Mouse (Mus musculus) megakaryocyte, embryonic 14.5 days (primary cell): ENCODE results near the gene Gif. TPM values are rescaled to one million over a fixed set of nuclear protein-coding genes. Genes with fewer than 3 reads are reported as not detected.

Experiments
- H3K27me3 ChIP-seq: replicated peaks from 2 replicates; pipeline ENCODE3; 2012; ENCODE audit warnings: inconsistent platforms
- H3K36me3 ChIP-seq: replicated peaks from 2 replicates; pipeline ENCODE3; 2012; ENCODE audit warnings: low read length, inconsistent platforms, mixed read lengths
- H3K4me1 ChIP-seq: 2 replicates; pipeline ENCODE4 v1.6.1; 2012; ENCODE audit warnings: inconsistent platforms
- H3K4me3 ChIP-seq: replicated peaks from 2 replicates; pipeline ENCODE3; 2012; ENCODE audit warnings: moderate library complexity, mild to moderate bottlenecking, inconsistent platforms
- H3K9me3 ChIP-seq: 2 replicates; pipeline ENCODE4 v1.6.1; 2012; ENCODE audit warnings: inconsistent platforms
- FLI1 ChIP-seq: IDR thresholded peaks from 2 replicates; pipeline ENCODE4 v1.6.1; 2012; ENCODE audit warnings: low read length, inconsistent platforms, mixed read lengths
- GATA1 ChIP-seq: IDR thresholded peaks from 3 replicates; pipeline ENCODE4 v1.6.1; 2012; ENCODE audit warnings: mixed read lengths, low read length, inconsistent platforms, borderline replicate concordance
- polyA plus RNA-seq: library from polyadenylated mRNA; stranded (reverse); fragments of >175 nt; gene quantifications from 2 replicates; pipeline ENCODE4 v1.2.3, GENCODE M21; 2012; ENCODE audit warnings: low replicate concordance; ENCODE audit not compliant: insufficient read depth

Gene Gif
- polyA plus RNA-seq, 1 experiment: not detected

DNA sequence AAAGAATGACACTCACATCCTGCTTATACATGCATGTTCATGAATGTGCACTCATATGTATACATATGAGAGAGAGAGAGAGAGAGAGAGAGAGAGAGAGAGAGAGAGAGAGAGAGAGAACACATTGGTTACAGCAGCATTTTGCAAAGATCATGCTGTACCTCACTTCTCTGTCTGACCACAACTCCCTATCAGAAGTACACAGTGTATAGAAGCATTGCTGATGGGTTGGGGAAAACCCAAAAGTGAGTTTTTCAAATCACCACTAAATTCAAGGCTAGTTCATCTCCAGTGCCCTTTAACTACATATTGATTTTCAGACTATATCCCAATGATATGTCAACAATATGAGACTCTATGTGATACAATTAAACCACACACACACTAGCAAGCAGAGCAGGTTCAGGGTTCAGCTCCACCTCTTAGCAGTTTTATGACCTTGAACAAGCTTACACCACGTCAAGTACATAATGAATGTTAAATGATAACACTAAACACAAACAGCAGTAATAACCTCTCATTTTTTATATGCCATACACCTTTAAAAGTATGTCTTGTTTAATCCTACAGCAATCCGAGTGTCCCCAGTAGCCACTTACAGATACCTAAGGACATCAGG is 46.5 kb downstream of the Gif start:
- no peak overlapping the region for H3K4me3 ChIP-seq
- H3K4me1 ChIP-seq: peaks cover 10% of the 10 kb centered on the region
- no peaks in the 10 kb centered on the region for H3K36me3 ChIP-seq
- TF ChIP-seq GATA1: no peak
- no peak for TF ChIP-seq FLI1
- H3K27me3 ChIP-seq: peaks cover 15% of the 10 kb centered on the region
- H3K9me3 ChIP-seq: no peaks in the 10 kb centered on the region

DNA sequence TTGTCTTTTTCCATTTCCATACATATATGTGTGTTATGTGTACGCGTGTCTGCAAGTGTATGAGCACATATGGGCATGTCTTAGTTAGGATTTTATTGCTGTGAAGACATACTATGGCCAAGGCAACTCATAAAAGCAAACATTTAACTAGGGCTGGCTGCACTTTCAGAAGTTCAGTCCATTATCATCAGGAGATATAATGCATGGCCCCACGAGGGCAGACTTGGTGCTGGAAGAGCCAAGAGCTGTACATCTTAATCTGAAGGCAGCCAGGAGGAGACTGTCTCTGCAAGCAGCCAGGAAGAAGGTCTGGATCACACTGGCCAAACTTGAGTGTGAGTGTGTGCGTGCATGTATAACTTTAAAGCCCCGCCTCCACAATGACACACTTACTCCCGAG is 47.1 kb downstream of the Gif start:
- no peak for TF ChIP-seq FLI1
- no peak for TF ChIP-seq GATA1
- Histone ChIP-seq H3K27me3 (peaks cover 12% of the 10 kb centered on the region), H3K36me3 (no peaks in the 10 kb centered on the region), H3K4me1 (peaks cover 10% of the 10 kb centered on the region), H3K9me3 (no peaks in the 10 kb centered on the region), H3K4me3 (no peak overlapping the region)

DNA sequence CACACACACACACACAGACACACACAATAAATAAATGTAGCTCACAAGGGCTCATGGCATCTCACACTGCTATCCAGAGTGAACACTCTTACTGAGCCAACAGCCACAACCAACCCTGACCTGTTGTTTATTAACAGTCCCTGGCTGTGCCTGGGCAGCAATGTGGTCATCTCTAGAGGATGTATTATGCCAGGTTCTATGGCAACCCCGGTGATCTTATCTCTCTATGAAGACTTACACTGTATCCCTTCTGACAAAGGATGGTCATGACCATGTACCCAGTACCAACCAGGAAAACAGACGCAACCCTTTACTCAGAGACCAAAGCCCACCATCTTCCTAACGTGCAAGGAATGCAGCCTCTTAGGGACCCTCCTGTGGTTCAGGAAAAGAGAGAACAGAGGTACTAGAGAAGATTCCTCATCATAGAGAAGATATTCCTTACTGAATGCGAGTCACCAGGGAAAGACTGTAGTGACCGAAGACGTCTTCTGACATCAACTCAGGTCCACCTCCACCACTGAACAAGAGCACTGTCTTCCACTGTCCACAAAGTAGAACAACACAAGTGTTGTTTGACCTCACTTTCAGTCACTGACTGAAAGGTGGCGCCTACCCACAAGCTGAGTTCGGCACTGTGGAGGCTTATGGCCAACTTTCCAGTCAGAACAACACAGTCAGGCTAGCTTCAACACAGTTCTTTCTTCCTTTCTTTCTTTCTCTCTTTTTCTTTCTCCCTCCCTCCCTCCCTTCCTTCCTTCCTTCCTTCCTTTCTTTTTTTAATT is 53.4 kb downstream of the Gif start:
- Histone ChIP-seq H3K4me3 (no peak overlapping the region), H3K4me1 (no peaks in the 10 kb centered on the region), H3K36me3 (no peaks in the 10 kb centered on the region), H3K27me3 (peaks cover 3% of the 10 kb centered on the region), H3K9me3 (no peaks in the 10 kb centered on the region)
- TF ChIP-seq FLI1 (no peak), GATA1 (no peak)

DNA sequence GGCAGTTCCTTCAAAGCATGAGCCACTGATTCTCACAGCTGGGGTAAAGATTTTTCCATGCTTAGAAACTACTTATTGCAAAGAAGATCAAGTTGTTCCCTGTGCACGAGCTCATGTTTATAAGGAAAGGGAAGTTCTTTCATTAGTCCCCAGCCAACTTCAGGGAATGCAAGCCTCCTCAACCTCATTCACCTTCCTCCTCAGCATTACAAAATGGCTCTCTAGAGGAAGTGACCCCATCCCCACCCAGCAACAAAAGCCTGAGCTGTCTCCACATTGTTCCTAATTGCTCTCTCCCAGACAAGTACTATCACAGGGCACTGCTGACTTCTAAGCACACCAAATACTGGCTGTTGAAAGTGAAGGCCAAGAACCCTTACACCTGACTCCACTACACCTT is 57.1 kb downstream of the Gif start:
- H3K36me3 ChIP-seq: no peaks in the 10 kb centered on the region
- H3K4me1 ChIP-seq: peaks cover 10% of the 10 kb centered on the region
- no peak overlapping the region for H3K4me3 ChIP-seq
- peaks cover 3% of the 10 kb centered on the region for H3K27me3 ChIP-seq
- H3K9me3 ChIP-seq: no peaks in the 10 kb centered on the region
- TF ChIP-seq GATA1 (no peak), FLI1 (no peak)

DNA sequence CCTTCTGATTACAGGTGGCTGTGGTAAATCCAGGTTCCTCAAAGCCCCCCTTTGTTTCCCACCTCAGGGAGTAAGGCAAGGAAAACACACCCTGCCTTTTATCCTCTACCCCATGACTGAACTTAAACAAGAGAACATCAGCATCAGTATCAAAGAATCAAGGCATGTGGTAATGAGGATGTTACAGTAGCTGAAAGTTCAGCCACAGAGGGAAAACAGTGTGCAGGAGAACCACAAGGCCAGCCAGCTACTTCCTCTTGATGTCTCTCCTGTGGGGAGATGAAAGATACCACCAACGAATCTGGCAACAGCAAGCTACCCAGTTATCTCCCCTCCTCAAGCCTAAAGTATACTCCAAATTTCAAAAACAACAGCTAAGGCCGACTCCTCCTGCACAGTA is 59.9 kb downstream of the Gif start:
- TF ChIP-seq FLI1 (no peak), GATA1 (no peak)
- H3K4me1 ChIP-seq: peaks cover 13% of the 10 kb centered on the region
- no peaks in the 10 kb centered on the region for H3K9me3 ChIP-seq
- H3K4me3 ChIP-seq: no peak overlapping the region
- peaks cover 14% of the 10 kb centered on the region for H3K27me3 ChIP-seq
- no peaks in the 10 kb centered on the region for H3K36me3 ChIP-seq

DNA sequence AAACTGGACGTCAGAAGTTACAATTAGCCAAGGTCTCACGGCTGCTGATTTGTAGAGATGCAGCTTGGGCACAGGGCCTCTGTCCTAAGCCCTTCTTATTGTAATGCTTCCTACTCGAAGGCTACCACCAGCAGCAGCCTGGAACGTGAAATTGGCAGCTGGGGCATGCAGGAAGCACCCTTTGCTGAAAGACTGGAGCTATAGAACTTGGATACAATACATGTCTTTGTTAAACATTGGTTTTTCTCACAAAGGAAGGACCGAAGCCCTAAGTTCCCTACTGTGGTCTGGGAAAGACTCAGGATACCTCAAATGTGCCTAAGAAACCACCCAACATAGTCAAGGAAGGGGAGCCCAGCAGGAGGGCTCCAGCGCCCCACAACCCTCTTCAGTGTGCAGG is 60.5 kb downstream of the Gif start:
- no peaks in the 10 kb centered on the region for H3K9me3 ChIP-seq
- peaks cover 14% of the 10 kb centered on the region for H3K4me1 ChIP-seq
- TF ChIP-seq FLI1 (no peak), GATA1 (no peak)
- H3K36me3 ChIP-seq: no peaks in the 10 kb centered on the region
- no peak overlapping the region for H3K4me3 ChIP-seq
- H3K27me3 ChIP-seq: peaks cover 15% of the 10 kb centered on the region

DNA sequence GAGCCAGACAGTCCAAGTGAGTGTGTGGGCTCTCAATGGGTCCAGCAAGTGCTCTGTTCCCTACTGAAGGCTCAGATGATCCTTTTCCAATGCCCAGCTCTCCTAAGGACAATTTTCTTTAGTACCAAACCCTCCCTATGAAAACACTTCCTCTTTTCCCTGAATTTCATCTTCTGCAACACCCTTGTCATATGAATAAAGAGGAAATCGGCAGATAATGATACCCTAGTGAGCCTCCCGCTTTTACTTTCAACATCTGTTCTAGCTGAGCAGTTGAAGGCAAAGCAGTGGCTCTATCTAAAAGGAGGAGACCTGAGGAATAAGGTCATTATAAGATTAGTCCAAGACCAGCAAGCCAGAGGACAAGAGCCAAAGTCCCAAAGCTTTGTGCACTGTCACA is 61.1 kb downstream of the Gif start:
- peaks cover 17% of the 10 kb centered on the region for H3K4me1 ChIP-seq
- TF ChIP-seq GATA1: no peak
- no peak for TF ChIP-seq FLI1

DNA sequence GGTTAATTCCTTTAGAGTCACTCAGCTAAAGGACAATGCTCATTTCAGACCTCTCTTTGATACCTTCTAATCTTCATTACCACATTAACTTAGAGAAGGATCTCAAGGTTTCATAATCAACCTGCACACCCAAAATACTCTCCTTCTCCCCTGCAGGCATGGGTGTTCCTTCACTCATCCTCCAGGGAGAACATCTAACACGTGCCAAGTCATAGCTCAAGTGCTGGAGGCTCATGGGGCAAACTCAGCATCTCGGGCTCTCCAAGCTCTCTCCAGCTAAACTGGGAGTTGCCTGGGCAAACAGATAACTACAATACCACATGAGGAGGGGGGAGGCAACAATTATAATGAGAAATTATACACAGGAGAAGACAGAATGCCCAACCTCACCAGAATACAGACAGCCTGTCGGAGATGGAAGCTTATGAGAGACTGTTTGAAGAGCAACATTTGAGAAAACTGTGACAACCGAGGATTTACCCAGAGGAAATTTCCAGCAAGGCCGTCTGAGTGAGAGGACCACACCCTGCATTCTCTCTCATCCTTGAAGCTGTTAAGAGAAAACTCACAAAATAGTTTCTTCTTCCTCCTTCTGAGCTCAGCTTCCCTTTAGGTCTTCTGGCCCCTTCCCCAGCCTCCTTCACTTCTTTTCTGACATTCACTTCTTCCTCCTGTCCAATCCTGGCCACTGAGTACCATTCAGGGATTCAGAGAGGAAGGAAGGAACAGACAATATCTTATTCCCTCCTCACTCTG is 62.8 kb downstream of the Gif start:
- Histone ChIP-seq H3K4me3 (no peak overlapping the region), H3K27me3 (peaks cover 32% of the 10 kb centered on the region), H3K36me3 (no peaks in the 10 kb centered on the region), H3K4me1 (peaks cover 23% of the 10 kb centered on the region), H3K9me3 (no peaks in the 10 kb centered on the region)
- TF ChIP-seq FLI1 (no peak), GATA1 (no peak)

More for the DNA sequence above, 61.1 kb downstream of the Gif start:
- no peak overlapping the region for H3K4me3 ChIP-seq
- no peaks in the 10 kb centered on the region for H3K36me3 ChIP-seq
- peaks cover 19% of the 10 kb centered on the region for H3K27me3 ChIP-seq
- no peaks in the 10 kb centered on the region for H3K9me3 ChIP-seq

DNA sequence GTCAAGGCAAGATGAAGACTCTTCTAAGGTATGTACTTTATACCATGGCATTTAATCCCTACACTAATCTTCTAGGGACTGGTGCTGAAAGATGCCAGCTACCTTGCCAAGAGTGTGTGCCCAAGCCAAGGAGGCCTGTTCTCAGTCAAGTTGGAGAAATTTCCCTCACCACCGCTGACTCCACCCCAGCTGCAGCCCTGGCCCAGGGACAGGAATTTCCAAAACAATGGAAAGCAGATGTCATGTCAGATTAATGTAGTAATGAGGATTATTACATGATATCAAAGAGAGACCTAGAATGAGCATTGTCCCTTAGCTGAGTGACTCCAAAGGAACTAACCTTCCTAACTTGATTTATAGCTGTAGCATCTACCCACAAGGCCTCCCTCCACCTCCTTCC is 63.5 kb downstream of the Gif start:
- TF ChIP-seq FLI1 (no peak), GATA1 (no peak)
- peaks cover 36% of the 10 kb centered on the region for H3K27me3 ChIP-seq
- no peak overlapping the region for H3K4me3 ChIP-seq
- no peaks in the 10 kb centered on the region for H3K36me3 ChIP-seq
- peaks cover 24% of the 10 kb centered on the region for H3K4me1 ChIP-seq
- no peaks in the 10 kb centered on the region for H3K9me3 ChIP-seq

DNA sequence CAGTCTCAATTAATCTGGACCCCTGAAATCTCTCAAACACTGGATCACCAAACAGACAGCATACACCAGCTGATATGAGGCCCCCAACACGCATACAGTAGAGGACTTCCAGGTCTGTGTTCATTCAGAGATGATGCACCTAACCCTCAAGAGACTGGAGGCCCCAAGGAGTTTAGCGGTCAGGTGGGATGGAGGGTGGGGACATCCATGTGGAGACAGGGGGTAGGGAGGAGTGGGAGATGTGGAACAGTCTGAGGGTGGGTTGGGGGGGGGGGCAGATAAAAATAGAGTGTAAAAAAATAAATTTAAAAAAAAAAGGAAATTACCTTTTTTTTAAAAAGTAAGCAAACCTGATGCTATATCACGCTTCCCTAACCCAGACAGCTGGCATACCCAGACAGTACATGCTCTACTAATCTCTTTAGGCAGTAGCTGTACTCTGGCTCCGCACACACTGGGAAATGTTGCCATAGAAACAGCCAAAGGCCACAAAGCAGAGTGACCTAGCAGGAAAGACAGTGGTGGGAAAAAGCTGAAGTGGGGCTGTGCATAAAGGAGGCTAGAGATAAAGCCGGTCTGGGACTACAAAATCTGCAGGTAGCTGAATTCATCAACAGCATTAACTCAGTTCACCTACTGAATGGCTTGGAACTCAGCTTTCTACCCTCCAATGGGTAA is 64.5 kb downstream of the Gif start:
- H3K4me1 ChIP-seq: peaks cover 22% of the 10 kb centered on the region

More for the DNA sequence above, 64.5 kb downstream of the Gif start:
- no peaks in the 10 kb centered on the region for H3K36me3 ChIP-seq
- no peaks in the 10 kb centered on the region for H3K9me3 ChIP-seq
- TF ChIP-seq GATA1 (no peak), FLI1 (no peak)
- peaks cover 44% of the 10 kb centered on the region for H3K27me3 ChIP-seq
- no peak overlapping the region for H3K4me3 ChIP-seq

Other genes starting within 250 kb of the Gif start
- 0.72 TPM in 1 of 2 replicates, not detected in the other for gene Ms4a6b, start 231.0 kb upstream of the Gif start, polyA plus RNA-seq
- not detected in 2 replicates for gene Ms4a4d, start 210.8 kb upstream of the Gif start, polyA plus RNA-seq
- 2.4 TPM in 1 of 2 replicates, not detected in the other for gene Ms4a6d, start 142.7 kb upstream of the Gif start, polyA plus RNA-seq
- 0.35 TPM in 1 of 2 replicates, not detected in the other for gene Ms4a2, start 123.8 kb upstream of the Gif start, polyA plus RNA-seq
- gene Ms4a3, start 106.7 kb upstream of the Gif start, polyA plus RNA-seq: 0.74 and 1.9 TPM in 2 replicates
- gene Oosp2, start 87.0 kb upstream of the Gif start, polyA plus RNA-seq: not detected in 2 replicates
- gene Oosp1, start 56.4 kb upstream of the Gif start, polyA plus RNA-seq: not detected in 2 replicates
- gene Oosp3, start 50.5 kb upstream of the Gif start, polyA plus RNA-seq: not detected in 2 replicates
- gene Mrpl16, start 22.8 kb downstream of the Gif start, polyA plus RNA-seq: 10.5 TPM in 1 of 2 replicates, not detected in the other
- 2.6 TPM in 1 of 2 replicates, not detected in the other for gene Stx3, start 71.8 kb downstream of the Gif start, polyA plus RNA-seq
- not detected in 2 replicates for gene Olfr1417, start 91.7 kb downstream of the Gif start, polyA plus RNA-seq
- not detected in 2 replicates for gene Olfr1418, start 113.5 kb downstream of the Gif start, polyA plus RNA-seq
- gene Olfr1419, start 127.6 kb downstream of the Gif start, polyA plus RNA-seq: not detected in 2 replicates
- gene Olfr1420, start 139.0 kb downstream of the Gif start, polyA plus RNA-seq: not detected in 2 replicates
- 2.4 and 5.5 TPM in 2 replicates for gene Patl1, start 164.8 kb downstream of the Gif start, polyA plus RNA-seq
- 0.73 and 3.0 TPM in 2 replicates for gene Osbp, start 218.4 kb downstream of the Gif start, polyA plus RNA-seq